Mouse (Mus musculus): ENCODE measurements at regions not wholly inside any gene's neighbourhood (a gene's known extent, or its start where the extent isn't known, plus 50 kb on each side); places are given as distances from the start of the nearest gene placed in this dataset.
A peak's percentile ranks its signal among the peaks of the same experiment; 100 is the strongest.

- no peak for DNase-seq
Observed at GRCm38 (mm10) chr2:10999217-10999618, 172.7 kb upstream of the Prkcq start.

GRCm38 (mm10) chr2:11005806-11006205 lies 166.1 kb upstream of the Prkcq start:
- DNase-seq, result no peak

GRCm38 (mm10) chr2:11011041-11011962 lies 160.6 kb upstream of the Prkcq start:
- DNase-seq, result no peak

DNA sequence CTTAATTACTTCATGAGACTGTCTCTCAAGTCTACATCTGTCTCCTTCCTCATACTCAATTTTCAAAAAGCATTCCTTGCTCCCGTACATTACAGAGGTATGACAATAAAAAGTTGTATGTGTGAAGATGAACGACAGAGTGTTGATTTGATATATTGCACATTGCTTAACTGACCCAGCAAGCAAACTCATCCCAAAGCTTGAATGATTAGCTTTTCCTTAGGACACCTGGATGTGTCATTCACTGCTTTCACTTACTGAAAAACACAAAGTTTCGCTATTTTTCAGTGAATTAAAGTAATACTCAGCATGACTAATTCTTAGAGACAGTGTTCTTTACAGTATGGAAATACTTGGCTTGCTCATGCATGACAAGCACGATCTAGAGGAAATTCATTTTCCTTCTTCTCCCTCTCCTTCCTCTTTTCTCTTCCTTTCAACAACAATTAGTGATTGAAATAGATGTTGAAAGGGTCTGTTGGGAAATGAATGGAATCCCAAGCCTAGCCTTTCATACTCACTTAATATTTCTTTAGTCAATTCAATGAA lies 159.5 kb upstream of the Prkcq start:
- no peak for DNase-seq

- no peak for DNase-seq
Observed at GRCm38 (mm10) chr2:11013154-11013553, 158.8 kb upstream of the Prkcq start.

GRCm38 (mm10) chr2:11016446-11016845 lies 155.5 kb upstream of the Prkcq start:
- DNase-seq, result no peak

GRCm38 (mm10) chr2:11032891-11033290 lies 139.0 kb upstream of the Prkcq start:
- no peak for DNase-seq

- peak; percentile 62 for DNase-seq
Observed at GRCm38 (mm10) chr2:11034178-11034577, 137.7 kb upstream of the Prkcq start.

DNA sequence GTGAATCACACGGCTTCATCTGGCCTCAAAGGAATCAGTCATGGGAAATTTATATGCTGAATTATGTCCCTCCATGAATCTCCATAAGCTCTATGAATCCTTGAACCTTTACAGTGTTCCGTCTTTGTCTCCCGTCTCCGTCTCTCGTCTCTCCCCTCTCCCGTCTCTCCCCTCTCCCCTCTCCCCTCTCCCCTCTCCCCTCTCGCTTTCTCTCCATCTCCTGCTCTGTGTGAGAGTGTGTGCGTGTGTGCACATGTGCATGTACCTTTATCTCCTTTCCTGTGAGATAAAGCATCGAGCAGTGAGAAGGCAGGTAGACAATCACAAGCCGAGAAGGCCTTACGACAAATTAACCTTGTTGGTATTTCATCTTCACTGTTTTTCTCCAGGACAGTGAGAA lies 134.6 kb upstream of the Prkcq start:
- DNase-seq, result peak; percentile 23

- no peak for DNase-seq
Observed at GRCm38 (mm10) chr2:11038440-11038839, 133.5 kb upstream of the Prkcq start.

DNA sequence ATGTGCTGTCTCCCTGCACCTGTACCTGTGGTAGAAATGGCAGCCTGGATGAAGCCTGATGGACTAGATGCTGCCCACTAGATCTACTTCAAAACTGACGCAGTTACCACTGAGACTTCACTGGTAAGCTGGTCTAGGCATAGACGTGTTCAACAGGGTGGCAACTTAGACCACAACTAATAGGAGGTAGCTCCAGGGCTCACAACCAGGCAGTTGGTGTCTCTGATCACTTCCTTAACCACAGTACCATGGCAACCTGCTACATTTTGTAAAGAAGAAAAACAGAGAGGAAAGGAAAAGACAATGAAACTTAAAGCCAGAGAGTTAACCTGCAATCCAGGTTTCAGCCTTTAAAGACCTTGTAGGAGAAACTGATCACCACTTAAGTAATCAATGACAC lies 131.9 kb upstream of the Prkcq start:
- DNase-seq, result no peak

DNA sequence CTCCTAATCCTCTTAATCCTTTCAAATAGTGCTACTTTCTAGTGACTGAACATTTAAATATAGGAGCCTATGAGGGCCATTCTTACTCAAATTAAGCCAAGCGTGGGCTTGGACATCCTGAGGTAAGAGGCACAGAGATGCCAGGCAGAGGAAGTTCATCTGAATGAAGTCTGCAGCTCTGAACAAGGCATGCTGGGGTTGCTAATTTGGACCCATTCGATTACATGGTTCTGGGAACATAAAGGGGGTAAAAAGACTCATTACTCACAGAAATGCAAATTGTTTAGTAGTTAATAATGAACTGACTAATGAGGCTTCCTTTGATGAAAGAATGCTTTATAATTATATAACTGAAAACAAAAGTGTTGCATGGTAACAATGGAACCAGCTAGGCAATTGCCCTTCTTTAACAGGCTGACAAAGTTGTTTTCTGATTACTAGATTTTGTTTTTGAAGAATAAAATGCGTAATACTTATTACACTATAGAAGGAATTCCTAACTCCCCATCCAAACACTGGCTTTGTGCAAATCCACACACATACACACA lies 127.1 kb upstream of the Prkcq start:
- peak; percentile 63 for DNase-seq

DNA sequence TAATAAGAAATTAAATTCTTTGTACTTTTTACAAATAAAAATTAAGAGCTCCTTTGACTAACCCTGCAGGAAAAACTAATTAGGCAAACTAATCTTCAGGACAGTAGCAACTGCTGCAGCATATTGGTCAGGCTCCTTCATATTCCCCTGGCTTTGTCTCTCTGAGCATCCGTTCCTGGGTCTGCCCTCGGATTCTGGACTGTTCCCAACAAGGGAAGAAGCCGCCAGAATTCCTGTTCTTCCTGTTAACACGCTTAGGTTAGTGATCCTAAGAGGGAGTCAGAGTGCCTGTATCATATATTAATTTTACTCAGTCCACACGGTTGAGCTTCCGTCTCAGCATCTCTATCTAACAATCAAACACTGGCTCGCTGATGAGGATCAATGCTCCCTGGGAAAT lies 120.3 kb upstream of the Prkcq start:
- no peak for DNase-seq

DNA sequence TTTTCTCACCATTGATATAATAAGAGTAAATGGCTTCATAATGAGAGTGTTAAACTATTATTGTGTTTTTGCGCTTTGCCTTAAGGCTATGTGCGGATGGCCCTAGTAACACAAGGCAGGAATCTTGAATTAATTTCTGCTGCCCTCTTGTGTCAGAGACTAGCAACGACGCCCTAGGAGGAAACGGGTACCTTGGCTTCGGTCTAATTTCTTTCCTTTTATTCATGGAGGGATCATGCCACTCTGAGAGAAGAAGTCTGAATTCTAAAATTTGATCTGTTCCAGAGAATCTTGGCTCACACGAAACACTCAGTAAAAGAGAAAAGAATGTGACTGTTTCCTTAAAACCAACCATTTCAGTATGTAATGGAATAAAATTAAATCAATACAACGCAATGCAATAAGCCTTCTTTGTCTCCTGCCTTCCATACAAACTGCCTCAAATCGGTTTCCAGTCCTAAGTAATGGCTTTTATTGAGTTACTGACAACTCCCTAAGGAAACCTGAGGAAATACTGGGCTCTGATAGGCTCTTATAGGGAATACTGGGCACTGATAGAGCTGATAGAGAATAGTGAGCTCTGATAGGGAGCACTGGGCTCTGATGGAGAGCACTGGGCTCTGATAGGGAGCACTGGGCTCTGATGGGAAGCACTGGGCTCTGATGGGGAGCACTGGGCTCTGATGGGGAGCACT lies 112.0 kb upstream of the Prkcq start:
- DNase-seq, result peak; percentile 78

DNA sequence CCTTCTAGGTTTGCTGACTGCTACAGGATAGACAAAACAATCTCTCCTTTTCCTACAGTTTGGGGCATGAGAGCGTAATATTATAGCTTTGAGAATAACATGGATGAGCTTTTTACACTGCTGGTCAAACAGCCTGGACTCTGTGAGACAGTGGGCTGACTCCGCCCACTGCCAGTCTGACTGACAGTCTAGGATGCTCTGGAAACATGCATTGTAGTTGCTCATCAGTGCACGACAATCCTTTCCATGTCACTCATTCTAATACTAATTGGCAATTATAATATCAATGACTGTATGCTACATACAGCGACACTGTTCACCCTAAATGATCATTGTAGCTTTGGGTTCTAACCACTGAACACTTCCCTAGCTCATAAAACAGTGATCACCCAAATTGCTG lies 104.5 kb upstream of the Prkcq start:
- peak; percentile 88 for DNase-seq

DNA sequence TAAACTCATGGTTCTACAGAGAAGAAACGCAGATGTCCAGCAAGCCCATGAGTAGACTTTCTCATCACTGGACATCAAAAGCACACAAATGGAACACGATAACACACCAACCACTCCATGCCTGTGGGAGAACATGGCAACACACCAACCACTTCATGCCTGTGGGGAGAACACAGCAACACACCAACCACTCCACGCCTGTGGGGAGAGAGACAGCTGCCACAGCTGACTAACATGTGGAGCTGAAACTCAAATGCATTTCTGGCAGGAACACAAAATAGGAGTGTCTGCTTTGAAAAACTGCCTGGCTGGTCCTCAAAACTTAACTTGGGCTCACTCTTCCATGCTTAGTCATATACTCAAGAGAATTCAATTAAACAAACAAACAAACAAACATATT lies 88.4 kb upstream of the Prkcq start:
- no peak for DNase-seq

GRCm38 (mm10) chr2:11086996-11087395 lies 84.9 kb upstream of the Prkcq start:
- peak; percentile 58 for DNase-seq

DNA sequence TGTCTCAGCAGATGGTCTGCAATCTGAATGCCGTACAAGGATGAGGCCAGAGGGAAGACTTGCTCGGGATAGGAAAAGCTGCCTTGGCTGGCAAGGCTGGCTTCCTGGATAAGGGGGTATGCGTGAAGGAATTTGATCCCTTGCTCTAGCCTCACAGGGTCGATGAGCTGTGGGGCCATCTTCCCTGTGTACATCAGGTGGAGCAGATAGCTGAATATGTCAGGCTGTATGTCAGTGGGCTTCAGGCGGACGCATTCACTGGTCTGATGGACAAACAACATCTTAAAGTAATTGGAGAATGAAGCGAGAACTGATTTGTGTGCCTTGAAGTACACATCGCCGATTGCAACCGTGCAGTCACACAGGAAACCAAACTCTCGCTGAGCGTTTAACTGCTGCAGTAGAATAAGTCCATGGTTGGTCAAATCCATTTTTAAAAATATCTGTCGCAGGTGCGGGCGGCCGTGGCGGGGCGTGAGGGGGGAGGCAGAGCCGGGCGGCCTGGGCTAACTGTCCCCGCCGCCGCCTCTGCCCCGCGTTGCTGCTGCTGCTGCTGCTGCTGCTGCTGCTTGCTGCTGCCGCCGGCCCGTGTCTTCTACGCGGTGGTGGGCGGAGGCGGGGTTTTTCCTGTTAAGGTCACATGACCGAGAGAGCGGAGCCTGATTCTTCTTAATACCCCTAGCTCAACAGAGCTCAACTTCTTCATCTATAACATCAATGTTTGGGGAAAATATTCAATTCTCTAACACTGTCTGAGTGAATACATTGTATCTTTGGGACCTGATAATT lies 71.9 kb upstream of the Prkcq start:
- peak; percentile 46 for DNase-seq

DNA sequence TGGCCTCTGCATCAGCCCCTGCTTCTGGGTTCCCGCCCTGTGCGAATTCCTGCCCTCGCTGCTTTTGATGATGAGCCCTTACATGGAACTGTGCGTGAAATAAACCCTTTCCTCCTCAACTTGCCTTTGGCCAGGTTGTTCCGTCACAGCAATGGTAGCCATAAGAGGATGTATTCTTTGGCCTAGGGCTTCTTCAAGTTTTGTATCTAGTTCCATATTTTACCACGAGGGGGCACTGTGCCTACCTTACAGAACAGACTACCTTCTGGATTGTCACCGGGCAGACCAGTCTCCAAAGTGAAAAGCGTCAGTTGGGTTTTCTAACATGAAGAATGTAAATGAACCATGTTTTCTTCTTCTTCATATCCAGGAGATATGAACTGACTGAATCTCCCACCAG lies 58.7 kb upstream of the Prkcq start:
- DNase-seq, result peak; percentile 74

DNA sequence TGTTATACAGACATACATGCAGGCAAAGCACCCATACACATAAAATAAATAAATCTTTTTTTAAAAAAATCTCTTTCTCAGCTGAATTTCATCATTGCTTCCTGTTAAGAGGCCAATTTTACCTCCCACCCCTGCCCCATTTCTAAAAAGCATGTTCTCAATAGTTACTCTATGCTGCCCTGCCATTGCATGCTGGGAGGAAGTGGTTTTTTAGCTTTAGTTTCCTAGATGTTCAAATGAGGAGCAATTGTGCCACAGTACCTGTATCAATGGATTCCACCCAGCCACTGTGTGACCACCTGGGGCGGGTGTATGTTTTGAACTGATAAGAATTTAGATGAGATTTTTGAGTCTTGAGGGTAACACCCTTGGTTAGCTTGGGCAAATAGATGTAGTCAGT lies 53.3 kb upstream of the Prkcq start:
- DNase-seq, result no peak

DNA sequence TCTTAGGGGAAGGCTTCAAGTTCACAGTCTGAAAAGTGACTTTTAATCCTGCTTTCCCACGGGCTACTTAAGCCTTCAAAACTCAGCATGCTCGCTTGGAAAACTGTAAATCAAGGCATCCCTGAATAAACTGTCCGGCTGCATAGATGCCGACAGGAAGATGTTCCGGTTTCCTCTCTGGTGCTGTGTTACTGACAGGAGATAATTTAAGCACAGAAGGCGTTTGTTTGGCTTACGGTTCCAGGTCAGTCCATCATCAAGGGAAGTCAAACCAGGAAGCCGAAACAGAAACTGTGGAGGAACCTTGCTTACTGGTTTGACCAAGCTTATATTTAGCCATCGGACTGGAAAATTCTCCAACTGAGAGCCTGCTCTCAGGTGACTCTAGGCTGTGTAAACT lies 52.6 kb upstream of the Prkcq start:
- DNase-seq, result no peak
